Mouse (Mus musculus) olfactory bulb, adult 2 months (tissue): ENCODE results near the gene Ppp1r12b. TPM values are rescaled to one million over a fixed set of nuclear protein-coding genes. Genes with fewer than 3 reads are reported as not detected.

Experiments used
- H3K27ac ChIP-seq: fragments of 200-500 bp; 2 replicates; pipeline ENCODE4 v1.5.1; 2012; ENCODE audit warnings: low read depth, low read length; ENCODE audit not compliant: insufficient read depth
- H3K4me1 ChIP-seq: fragments of 200-500 bp; 2 replicates; pipeline ENCODE4 v1.6.1; 2012; ENCODE audit warnings: low read length; ENCODE audit not compliant: control insufficient read depth, insufficient read depth
- H3K4me3 ChIP-seq: fragments of 200-500 bp; 2 replicates; pipeline ENCODE4 v1.5.1; 2012; ENCODE audit warnings: mild to moderate bottlenecking, low read depth, low read length, moderate library complexity; ENCODE audit not compliant: insufficient read depth
- CTCF ChIP-seq: fragments of 200-500 bp; IDR thresholded peaks from 2 replicates; pipeline ENCODE4 v1.5.1; 2012; ENCODE audit warnings: low read depth, mild to moderate bottlenecking, low read length, moderate library complexity; ENCODE audit not compliant: insufficient read depth
- POLR2A ChIP-seq: fragments of 200-500 bp; IDR thresholded peaks from 2 replicates; pipeline ENCODE4 v1.6.1; 2012; ENCODE audit warnings: mild to moderate bottlenecking, low read depth, low read length, moderate library complexity; ENCODE audit not compliant: insufficient read depth
- WGBS: fragments of 180-500 bp; shearing (Covaris S2); methylation state at CpG from one replicate; pipeline ENCODE4 v1.1.7; 2018; 5-methylcytosine and 5-hydroxymethylcytosine counted together
- polyA plus RNA-seq: library from polyadenylated mRNA; stranded (reverse); fragments of >200 nt; gene quantifications from 2 replicates; pipeline ENCODE4 v1.2.4, GENCODE M21; 2012; ENCODE audit warnings: low replicate concordance; ENCODE audit not compliant: missing spikeins, insufficient read depth, insufficient read length

The Ppp1r12b gene
- polyA plus RNA-seq, result 34.2 and 262 TPM in 2 replicates

DNA sequence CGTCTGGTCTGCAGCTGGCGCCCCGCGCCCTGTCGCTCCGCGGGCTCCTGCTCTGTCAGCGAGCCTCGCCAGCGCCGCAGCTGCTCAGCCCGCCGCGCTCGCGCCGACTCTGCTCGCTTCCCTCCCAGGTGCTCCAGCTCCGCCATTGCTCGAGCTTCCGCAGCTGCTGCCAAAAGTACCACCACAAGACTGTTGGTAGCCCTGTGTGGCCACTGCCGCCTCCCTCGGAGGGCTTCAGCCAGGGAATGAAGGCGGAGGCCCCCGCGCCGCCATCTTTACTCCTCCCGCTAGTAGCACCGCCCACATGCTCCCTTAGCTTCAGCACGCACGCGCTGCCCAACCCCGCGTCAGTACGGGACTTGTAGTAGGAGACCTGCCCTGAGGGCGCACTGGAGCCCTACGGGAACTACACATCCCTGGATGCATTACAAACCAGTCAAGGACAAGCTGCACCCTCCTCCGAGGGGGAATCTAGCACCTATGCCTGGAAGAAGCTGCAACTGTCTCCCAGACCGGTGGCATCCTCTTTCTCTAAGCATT lies at the start of gene Ppp1r12b:
Ppp1r12b (minus strand) TSS at position 306 of the 540 bp plus-strand sequence.
- Histone ChIP-seq H3K27ac (peak within 1 kb of the TSS; percentile 84), H3K4me3 (peak within 1 kb of the TSS; percentile 93), H3K4me1 (peaks cover 12% of the 10 kb centered on the region; the same call in 1 of the 2 replicates)
- TF ChIP-seq CTCF (no peak), POLR2A (peak; percentile 94)
- WGBS, result under 1% methylated on average over 39 of the region's 39 CpGs

DNA sequence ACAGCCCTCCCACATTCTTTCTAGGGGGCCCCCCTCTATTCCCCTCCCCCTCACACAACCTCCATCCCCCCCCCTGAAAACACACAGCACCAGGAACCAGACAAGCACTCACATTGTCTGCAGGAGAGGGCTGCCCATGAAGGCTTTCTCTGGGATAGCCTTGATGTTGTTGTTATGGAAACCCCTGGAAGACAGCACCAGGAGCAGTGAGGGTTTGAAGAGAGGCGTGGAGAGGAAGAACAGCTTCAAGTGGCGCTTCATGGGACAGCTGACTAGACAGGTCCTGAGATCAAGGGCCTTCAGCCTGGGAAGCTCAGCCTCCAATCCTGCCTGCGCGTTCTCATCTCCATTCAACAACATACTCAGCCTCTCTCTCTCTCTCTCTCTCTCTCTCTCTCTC lies 47.6 kb upstream of the Ppp1r12b start:
- TF ChIP-seq POLR2A (no peak), CTCF (no peak)
- 41% methylated on average over 4 of the region's 4 CpGs for WGBS
- H3K4me1 ChIP-seq, result peaks cover 27% of the 10 kb centered on the region
- no peak overlapping the region for H3K4me3 ChIP-seq
- H3K27ac ChIP-seq, result no peak overlapping the region; the same call in 1 of the 2 replicates

DNA sequence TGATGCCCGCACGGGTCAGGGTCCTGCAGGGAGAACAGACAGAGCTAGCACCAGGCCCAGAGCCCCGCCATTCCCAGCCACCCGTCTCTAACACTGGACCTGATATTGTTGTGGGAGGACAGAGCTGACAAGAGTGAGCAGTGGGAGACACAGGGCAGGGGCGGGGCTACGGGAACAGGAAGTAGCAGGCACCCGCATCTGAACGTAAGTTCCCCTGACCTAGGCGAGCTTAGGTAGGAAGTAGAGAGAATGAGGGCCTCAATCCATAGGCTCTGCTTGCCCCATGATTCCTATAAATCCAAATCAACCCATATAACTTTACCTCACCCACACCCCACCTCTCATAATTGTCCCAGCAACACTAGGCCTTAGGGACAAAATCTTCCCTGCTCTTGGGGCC lies 44.8 kb upstream of the Ppp1r12b start:
- 92% methylated on average over 9 of the region's 9 CpGs for WGBS
- TF ChIP-seq CTCF, result no peak
- no peak for TF ChIP-seq POLR2A
- Histone ChIP-seq H3K27ac (no peak overlapping the region), H3K4me1 (peaks cover 46% of the 10 kb centered on the region), H3K4me3 (no peak overlapping the region)

DNA sequence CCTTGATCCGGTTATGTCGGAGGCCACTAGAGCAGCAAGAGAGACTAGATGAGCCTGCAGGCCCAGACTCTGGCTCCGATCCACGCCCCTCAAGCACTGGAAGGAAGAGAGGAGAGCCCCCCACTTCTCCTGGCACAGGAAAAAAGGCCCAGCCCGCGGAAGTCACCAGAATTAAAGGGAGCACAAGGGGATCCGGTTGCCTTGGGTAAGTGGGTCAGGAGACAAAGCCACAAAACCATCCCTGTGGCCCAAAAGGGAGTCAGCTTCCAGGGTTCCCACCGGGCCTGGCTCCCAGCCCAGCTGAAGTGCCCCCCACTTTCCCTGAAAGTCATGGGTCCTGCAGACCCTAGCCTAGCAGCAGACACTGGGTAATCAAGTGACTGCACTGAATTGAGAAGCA lies 42.5 kb upstream of the Ppp1r12b start:
- TF ChIP-seq CTCF (no peak), POLR2A (no peak)
- WGBS, result 49% methylated on average over 8 of the region's 8 CpGs
- Histone ChIP-seq H3K4me3 (no peak overlapping the region), H3K4me1 (peaks cover 40% of the 10 kb centered on the region), H3K27ac (peak overlapping the region; percentile 12; the same call in 1 of the 2 replicates)

DNA sequence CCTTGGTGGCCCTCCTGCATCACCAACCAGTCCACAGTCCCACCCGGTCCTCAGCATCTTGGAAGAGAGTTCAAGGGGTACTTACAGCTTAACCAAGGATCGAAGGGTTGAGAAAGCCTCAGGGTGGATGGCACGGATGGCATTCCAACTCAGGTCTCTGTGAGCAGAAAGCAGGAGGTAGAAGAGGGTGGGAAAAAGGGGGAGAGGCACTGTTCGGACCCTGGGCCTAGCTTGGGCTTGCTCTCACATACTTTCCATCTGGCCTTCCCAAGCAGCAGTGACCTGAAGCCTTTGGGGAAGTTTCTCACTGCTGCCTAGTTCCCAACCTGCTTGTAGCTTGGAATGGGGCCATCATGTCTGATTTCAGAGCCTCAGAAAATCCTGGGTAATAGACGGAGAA lies 41.8 kb upstream of the Ppp1r12b start:
- H3K4me1 ChIP-seq, result peaks cover 35% of the 10 kb centered on the region
- H3K4me3 ChIP-seq, result no peak overlapping the region
- H3K27ac ChIP-seq, result peak overlapping the region; percentile 12; the same call in 1 of the 2 replicates
- 82% methylated on average over 5 of the region's 5 CpGs for WGBS
- TF ChIP-seq POLR2A (no peak), CTCF (no peak)

DNA sequence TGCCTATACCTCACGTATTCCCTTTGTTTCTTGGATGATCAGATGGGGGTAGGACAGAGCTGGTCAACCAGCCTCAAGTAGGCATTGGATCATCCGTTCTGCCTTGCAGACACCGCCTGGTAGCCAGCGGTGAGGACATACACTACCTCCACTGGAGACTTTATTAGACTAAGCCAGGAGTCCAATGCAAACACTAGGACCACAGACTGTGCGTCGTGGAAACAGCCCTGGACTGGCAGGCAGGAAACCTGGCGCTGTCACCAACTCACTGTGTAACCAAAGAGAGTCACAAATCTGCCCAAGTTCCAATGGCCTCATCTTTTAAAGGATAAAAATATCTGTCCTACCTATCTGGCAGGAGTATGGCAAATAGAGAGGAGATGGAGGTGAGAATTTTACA lies 40.7 kb upstream of the Ppp1r12b start:
- WGBS, result 88% methylated on average over 7 of the region's 7 CpGs
- Histone ChIP-seq H3K4me3 (no peak overlapping the region), H3K4me1 (peaks cover 33% of the 10 kb centered on the region), H3K27ac (no peak overlapping the region)
- no peak for TF ChIP-seq CTCF
- TF ChIP-seq POLR2A, result no peak

DNA sequence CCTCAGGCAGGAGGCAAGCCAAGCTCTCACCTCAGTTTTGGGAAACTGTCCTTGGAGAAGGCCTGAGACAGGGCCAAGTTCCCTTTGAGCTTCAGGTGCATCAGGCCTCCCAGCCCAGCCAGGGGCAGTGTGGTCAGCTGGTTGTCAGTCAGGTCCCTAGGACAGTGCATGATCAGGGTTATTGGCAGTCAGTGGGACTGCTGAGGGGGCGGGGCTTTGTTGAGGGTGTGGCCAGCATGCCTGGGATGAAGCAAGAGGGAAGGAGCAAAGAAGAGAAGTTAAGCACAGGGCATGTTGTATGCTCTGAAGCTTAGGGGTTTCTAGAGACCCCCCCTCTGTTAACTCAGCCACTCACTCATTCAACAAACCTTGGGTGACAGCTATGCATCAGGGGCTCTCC lies 40.2 kb upstream of the Ppp1r12b start:
- no peak overlapping the region for H3K27ac ChIP-seq
- H3K4me3 ChIP-seq, result no peak overlapping the region
- 19% methylated on average over 1 of the region's 1 CpGs for WGBS
- TF ChIP-seq POLR2A (no peak), CTCF (no peak)
- peaks cover 32% of the 10 kb centered on the region for H3K4me1 ChIP-seq

DNA sequence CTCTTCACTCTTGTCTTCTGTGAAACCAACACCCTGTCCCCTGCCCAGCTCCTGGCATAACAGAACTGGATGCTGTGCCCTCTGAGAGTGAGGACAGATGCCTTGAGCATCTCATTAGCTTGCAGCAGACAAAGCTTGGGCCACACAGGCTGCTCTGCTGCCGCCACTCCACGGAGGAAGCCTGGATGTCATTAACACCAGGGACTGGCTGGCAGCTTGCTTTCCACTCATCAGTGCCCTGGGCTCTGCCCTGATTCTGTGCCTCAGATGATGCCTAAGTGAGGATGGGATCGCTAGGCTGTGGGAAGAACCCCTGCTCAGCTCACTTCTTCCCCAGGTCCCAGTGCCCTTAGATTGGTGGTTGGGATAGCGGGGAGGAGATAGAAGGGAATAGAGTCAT lies 39.7 kb upstream of the Ppp1r12b start:
- TF ChIP-seq POLR2A, result no peak
- no peak for TF ChIP-seq CTCF
- 51% methylated on average over 4 of the region's 4 CpGs for WGBS

DNA sequence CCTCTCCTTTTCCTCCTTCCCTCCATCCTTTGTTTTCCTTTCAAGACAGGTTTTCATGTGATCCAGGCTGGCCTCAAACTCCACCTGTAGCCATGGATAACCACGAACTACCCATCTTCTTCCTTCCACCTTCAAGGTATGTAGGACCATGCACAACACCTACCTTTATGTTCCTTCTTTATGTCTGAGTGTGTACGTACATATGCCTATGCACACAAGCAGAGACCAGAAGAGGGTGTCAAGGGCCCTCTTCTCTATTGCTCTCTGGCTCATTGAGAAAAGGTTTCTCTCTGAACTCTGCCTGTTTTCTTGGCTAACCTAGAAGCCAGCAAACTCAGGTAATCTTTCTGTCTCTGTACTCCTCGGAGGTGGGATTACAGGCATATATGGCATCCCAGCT lies 39.0 kb upstream of the Ppp1r12b start:
- no peak for TF ChIP-seq CTCF
- TF ChIP-seq POLR2A, result no peak
- 84% methylated on average over 3 of the region's 3 CpGs for WGBS
- Histone ChIP-seq H3K27ac (no peak overlapping the region), H3K4me3 (no peak overlapping the region), H3K4me1 (peaks cover 29% of the 10 kb centered on the region)

More for the DNA sequence above, 39.7 kb upstream of the Ppp1r12b start:
- Histone ChIP-seq H3K4me1 (peaks cover 30% of the 10 kb centered on the region), H3K4me3 (no peak overlapping the region), H3K27ac (no peak overlapping the region)
